Mouse (Mus musculus) left cerebral cortex, adult 8-10 months (tissue): ENCODE measurements around the gene Sh3bp4. TPM values are rescaled to one million over a fixed set of nuclear protein-coding genes. Genes with fewer than 3 reads are reported as not detected.

ENCODE experiments used
- DNase-seq, 2 experiments: peaks; one replicate each; pipeline ENCODE4 v3.0.0; 2022; ENCODE audit warnings: low spot score in 2 of 2
- total RNA-seq, 4 experiments: library from RNA; stranded (reverse); gene quantifications; 2 replicates each; pipeline ENCODE4 v1.2.4; 2022

Sh3bp4 gene
- total RNA-seq, 4 experiments from 2014 or later: 16.2 to 17.6 (median 17.2) TPM

DNA sequence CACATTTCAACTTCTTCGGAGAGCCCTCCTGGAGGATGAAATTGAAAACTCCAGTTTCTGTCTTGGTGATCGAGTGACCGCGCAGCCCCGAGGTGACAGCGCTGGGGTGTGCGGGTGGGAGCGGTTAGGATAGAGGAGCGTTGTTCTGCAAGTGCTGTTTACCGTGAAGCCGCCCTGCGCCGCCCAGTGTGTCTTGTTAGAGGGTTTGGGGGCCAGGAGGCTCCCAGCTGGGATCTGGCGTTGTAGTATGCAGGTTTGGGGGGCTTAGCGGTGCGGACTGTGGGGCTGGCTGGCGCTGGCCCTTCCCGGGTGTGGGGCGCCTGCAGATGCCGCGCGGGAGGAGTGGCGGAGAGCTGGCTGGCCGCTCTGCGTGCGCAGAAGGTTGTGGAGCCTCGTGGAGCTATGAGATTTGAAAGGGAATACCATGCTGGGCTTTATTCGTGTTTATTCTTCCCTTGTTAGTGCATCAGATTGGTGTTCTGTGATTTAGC, 701 bp downstream of the Sh3bp4 start:
- DNase-seq: no peak

DNA sequence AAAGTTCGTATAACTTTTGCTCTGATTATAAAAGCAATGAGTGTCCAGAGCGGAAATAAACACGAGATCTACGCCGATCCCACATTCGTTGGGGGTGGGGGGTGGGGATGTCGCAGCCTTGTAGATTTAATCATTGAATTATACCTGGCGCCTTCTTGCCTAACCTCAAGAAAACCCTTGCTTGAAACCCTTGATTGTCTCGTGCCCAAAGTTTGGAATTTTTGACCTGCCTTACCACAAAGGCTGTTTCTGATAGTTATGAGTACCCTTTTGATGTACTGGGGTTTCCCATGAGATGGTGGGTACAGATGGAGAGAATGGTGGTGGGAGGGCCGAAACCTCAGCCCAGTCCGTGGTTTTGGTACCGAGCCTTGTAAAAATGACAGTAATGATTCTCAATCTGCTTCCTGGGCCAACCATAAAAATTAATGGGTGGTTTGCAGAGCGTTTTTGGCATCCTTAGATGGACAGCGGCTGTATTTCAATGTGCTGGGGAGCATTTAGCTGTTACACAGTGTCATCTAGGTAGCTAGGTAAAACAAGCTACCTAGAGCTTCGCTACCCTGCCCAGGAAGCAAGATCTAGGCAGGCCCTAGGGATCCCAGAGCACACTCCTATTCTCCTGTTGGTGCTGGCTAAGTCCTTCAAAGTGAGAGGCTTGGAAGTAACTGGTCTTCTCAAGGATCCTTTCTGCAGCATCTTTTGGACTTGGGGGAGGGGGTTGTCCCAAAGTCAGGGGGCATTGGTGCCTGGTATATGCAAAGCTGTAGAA, 1.3 kb downstream of the Sh3bp4 start:
- DNase-seq: no peak

- no peak for DNase-seq
These were observed 2.2 kb downstream of the Sh3bp4 start for GRCm38 (mm10) chr1:89072143-89072990.

GRCm38 (mm10) chr1:89073291-89073846, 3.2 kb downstream of the Sh3bp4 start:
- DNase-seq: no peak

GRCm38 (mm10) chr1:89074678-89075077, 4.5 kb downstream of the Sh3bp4 start:
- DNase-seq: no peak

DNA sequence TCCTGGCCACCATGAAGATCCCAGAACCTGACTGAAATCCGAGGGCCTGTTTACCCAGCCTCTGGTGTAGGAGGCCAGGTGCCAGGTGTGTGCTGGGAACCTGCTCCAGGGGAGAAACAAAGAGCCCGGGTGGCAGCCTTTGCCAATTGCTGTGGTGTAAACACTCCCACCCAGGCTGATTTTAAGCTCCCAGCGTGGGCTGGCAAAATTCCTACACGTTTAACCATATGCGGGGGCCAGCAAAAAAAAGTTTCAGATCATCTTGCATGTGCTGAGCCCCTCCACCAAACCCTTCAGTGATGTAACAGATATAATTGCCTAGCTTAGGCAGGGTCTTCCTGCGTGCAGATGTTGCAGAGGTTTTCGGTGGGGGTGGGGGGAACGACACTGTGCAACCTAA, 4.9 kb downstream of the Sh3bp4 start:
- no peak for DNase-seq

- peak in 1 of 2 experiments; percentile 2 for DNase-seq
These were observed 6.6 kb downstream of the Sh3bp4 start for GRCm38 (mm10) chr1:89076777-89077176.

DNA sequence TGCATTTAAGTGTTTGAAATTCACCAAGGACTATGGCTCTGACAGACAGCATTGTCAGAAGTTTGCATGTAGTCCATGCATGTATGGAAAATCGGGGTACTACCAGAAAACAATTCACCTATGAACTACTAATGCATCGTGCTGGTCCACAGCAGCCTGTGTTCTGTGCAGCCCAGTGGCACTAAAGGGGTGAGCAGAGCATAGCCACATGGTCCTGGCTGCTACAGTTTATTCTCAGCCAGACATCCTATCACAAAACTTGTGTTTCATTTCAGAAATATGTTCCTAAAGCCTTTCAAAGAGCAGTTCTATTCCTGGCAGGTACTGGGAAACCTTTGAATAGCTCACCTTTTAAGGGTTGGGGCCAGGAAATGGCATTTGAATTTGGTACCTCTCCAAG, 8.0 kb downstream of the Sh3bp4 start:
- no peak for DNase-seq

- DNase-seq: no peak
These were observed 8.5 kb downstream of the Sh3bp4 start for GRCm38 (mm10) chr1:89078730-89079129.

DNA sequence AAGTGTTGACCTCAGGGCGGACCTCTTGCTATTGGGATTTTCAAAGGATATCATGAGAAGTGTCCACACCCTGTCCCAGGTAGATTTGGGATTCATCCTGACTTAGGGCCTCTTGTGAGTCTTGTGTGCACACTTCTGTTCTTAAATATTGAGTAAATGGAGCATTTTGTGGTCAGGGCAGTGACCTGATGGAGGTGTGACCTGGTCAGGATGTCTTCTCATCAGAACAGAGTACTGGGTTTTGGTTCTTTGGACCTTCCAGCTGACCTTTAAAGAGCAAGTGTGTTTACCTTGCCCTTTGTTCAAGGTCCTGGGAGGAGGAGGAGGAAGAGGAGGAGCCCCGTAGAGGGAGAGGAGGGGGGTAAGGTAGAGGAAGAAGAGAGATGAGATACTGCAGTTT, 9.0 kb downstream of the Sh3bp4 start:
- DNase-seq: peak in 1 of 2 experiments; percentile 1

- peak in 1 of 2 experiments; percentile 0 for DNase-seq
These were observed 10.2 kb downstream of the Sh3bp4 start for GRCm38 (mm10) chr1:89080371-89080770.

GRCm38 (mm10) chr1:89080795-89081194, 10.6 kb downstream of the Sh3bp4 start:
- peak in 1 of 2 experiments; percentile 4 for DNase-seq

DNA sequence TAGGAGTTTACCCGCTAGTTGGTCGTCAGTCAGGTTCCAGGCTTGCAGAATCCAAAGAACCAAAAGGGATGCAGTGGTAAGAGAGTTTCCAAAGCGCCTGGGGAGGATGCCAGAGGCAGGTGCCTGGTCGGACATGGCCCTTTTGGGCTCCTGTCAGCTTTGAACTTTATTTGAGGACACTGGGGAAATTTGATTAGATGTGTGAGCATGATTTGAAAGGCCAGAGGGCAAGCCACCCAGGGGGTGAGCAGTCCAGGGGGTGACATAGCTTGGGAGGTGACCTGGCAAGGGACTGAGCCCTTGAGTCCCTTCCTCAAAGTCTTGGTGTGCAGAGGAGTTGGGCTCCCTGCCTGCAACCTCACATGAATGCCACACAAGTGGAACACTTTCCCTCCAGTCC, 11.2 kb downstream of the Sh3bp4 start:
- peak in 1 of 2 experiments; percentile 3 for DNase-seq

GRCm38 (mm10) chr1:89082171-89082882, 12.1 kb downstream of the Sh3bp4 start:
- DNase-seq: peak in 1 of 2 experiments; percentile 2

DNA sequence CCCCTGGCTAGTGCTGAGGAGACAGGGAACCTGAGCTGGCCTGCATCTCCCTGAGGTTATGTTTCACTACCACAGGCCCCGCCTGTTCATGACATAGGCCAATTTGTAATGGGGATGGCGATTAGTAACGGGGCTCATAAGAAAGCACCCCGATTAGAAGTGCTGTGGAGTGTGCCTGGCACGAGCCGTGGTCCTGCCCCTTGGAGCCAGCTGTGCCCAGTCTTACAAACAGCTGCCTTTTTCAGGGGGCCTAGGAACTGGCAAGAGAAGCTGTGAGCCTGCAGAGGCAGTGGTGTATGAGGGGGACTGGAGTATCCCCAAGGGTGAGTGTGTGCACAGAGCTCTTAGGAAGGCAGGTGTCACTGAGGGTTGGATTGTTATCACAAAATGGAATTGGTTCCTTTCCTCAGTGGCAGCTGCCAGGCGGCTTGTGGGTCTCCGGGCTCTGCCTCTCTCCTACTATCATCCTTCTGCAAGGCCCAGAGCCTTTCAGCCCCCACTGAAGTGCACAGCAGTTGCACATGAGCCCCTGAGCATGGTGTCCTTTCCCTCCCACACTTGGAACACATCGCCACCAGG, 16.4 kb downstream of the Sh3bp4 start:
- no peak for DNase-seq

GRCm38 (mm10) chr1:89088144-89088543, 17.9 kb downstream of the Sh3bp4 start:
- no peak for DNase-seq

- DNase-seq: no peak
These were observed 18.6 kb downstream of the Sh3bp4 start for GRCm38 (mm10) chr1:89088748-89089288.

DNA sequence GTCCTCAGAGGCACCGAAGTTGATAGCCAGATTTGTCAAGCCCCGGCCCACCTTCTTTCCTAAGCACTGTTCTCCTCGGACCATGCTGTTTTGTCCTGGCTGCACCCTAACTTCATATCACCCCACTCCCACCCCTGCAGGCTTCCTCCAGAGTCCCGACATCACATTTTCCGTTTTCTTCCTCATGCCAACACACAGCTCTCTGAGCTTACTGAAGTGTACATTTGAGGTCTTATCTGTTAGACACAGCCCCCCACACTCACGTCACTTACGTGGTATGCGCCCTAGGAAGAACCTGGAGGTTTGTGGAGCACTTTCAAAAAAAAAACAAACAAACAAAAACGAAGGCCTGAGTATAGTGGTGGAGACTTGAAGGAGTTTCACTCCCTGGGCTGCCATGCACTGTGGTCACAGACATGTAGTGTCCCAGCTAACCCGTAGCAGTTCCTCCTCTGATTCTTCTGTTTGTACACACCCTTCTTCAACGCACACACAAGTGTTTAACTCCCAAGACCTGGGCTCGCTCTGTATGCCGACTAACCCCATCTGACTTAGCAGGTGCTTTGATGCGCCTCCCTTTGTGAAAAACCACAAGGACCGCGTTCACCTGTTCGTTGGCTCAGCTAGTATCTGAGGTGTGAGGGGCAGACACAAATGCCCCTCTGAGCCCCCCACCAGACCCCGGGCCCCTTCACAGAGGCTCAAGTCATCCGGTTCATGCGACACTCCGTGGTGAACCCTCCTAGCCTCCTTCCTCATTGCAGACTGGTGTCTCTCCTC, 19.8 kb downstream of the Sh3bp4 start:
- no peak for DNase-seq

DNA sequence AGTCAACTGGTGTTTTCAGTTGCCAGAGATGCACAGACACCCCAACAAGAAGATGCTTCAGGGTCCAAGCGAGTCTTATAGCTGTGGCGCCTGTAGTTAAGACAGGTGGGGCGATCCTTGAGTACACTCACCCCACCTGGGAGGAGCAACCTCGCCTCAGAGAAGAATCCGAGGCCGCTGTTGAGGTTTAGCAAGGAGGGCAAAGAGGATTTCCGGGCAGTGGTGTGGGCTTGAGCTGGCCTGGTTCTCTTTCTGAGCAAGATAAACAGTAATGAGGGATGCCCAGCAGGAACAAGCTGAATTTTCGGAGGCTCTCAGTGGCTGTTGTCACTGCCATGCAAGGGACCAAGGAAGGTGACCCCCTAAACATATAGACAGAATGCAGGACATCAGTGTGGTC, 20.5 kb downstream of the Sh3bp4 start:
- DNase-seq: no peak

DNA sequence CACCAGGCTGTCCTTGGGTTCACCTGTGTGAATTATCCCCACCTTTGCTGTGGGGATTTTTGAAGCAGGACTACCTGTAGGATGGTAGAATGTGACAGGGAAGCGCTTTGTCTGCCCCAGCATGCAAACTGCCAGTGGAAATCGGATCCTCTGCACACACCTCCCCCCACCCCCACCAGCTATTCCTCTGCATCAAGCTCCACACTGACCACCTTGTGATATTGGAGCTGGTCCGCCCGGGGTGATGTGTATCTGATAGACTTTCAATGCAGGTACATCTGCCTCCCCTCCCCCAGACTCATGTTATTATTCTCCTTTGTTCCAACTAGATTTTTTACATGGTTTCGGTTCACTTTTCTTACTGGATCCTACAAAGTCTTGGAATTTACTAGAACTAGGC, 21.8 kb downstream of the Sh3bp4 start:
- no peak for DNase-seq
